Mouse (Mus musculus): ENCODE measurements around the gene Atp5g1.

DNA sequence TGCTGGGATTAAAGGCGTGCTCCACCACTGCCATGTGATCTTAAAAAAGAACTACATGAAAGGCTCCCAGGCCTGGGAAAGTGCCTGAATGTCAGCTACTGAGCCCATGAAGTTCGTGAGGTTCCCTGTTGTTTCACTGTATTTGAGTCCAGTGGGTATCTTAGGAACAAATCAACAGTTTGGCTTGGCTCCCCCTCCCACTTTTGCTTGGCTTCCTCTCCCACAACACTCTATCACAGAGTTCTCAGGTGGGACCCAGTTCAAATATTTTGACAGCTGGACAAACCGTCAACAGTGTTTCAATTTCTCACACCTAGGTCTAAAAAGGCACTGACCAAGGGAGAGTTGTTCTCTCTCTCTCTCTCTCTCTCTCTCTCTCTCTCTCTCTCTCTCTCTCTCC, 43.9 kb upstream of the Atp5g1 start:
- TF ChIP-seq POLR2A (IDR thresholded peaks at IDR 0.05; ENCODE audit: insufficient read depth, low read length) (no peak), EP300 (IDR thresholded peaks at IDR 0.05; ENCODE audit: insufficient read depth, low read depth, low read length) (no peak)
